Mouse (Mus musculus): Measurements from ENCODE around the gene Rbm24.
A peak's percentile ranks its signal among the peaks of the same experiment; 100 is the strongest.

Rbm24 gene

DNA sequence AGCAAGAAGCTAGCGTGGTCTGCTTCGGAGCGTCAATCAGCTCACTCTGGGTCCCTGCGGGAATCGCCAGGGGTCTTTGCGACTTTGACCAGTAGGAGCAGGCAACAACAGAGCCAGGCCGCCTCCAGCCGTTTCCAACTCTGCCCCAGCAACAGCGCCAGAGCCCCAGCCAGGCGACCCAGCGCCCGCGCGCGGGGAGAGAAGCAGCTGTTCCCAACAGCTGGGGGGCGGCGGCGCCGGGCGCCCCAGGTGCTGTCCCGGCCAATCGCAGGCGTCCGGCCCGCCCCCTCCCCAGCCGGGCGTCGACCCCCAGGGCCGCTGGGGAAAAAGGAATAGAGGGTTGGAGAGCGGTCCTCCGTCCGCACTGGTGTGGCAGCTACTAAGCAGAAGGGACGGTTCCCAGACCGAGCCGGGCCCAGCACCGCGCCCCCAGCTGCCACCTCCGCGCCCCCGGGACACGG is at the start of gene Rbm24:
Gene Rbm24, plus strand, starts transcription at position 294 of the 461 bp plus-strand sequence.
- DNase-seq (ENCODE audit: low spot score in 2 of 2): peak in 1 of 2 experiments; percentile 4

DNA sequence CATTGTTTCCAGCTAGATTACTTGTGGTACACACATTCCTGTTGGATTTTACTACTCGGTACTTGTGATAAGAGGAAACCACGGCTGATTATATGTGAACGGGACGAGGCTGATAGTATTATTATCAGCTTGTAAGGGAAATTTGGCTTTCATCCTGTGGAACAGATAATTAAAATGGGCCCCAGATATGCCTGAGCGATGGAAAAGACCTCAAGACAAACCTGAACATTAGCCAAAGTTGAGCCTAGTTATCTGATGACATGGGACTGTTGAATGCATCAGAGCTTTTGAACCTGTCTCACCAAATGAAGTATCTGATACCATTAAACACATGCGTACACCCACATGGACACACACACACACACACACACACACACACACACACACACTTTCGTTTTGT is 45.4 kb upstream of the Rbm24 start:
- DNase-seq (ENCODE audit: low spot score in 2 of 2): no peak

DNA sequence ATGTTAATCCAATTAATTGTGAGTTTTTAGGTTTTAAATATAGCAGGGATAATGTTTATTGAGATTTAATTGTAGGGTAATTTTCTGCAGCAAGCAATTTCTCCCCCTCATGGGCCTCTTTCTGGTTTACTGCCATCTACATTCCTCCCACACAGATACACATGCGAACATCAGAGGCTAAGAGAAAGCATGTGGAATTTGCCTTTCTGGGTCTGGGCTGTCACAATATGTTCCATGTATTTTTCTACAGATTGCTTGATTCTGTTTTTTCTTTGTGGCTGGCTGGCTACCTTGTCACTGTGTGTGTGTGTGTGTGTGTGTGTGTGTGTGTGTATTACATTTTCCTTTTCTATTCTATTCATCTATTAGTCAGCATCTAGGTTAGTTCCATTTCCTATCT is 42.9 kb upstream of the Rbm24 start:
- no peak for DNase-seq (ENCODE audit: low spot score in 2 of 2)

DNA sequence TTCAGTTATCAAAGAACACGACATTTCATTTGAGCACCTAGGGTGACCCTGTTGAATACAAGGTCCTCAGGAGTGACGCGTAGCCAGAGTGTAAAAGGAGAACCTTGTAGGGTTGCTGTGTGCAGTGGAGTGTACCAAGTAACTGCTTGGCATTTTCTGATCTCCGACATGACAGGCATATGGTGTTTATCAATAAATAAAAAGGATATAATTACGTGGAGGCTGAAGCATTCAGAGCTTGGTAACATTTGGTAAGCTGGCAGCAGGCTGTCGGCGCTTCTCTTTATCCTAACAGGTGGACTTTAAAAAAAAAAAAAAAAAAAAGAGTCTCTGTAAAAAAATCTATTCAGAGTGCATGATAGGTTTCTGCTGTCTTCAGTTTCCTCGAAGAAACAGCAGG is 30.8 kb upstream of the Rbm24 start:
- no peak for DNase-seq (ENCODE audit: low spot score in 2 of 2)

DNA sequence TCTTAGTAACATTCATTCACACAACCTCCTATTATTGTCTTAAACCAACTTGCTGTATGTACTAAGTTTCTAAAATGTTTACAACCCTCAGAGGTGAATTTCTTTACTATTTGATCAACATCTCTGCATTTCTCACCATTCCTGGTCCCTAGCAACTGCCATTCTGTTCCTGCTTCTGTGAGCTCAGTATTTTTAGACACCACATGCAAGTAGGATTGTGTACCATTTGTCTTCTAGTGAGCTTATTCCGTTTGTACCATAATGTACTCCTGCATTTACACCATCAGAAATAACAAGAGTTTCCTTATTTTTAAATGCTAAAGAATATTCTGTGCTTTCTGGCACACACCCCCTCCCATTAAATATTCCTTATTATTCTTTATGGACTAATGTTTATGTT is 26.6 kb upstream of the Rbm24 start:
- no peak for DNase-seq (ENCODE audit: low spot score in 2 of 2)

DNA sequence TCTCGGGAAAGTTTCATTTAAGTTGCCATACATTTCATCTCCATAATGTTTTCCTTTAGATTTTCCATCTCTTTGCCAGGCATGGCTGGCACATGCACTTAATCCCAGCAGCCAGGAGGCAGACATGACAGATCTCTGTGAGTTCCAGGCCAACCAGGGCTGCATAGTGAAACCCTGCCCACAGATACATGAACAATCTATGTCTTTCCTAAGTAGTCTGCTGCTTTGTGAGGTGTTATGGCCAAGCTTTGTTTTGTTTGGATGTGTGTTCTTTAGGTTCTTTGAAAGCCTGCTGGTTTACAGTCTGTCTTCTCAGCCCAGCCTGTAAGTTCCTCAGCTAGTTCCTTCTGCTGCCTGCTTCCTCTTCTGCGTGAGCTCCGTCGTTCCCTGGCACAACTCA is 25.3 kb upstream of the Rbm24 start:
- no peak for DNase-seq (ENCODE audit: low spot score in 2 of 2)

DNA sequence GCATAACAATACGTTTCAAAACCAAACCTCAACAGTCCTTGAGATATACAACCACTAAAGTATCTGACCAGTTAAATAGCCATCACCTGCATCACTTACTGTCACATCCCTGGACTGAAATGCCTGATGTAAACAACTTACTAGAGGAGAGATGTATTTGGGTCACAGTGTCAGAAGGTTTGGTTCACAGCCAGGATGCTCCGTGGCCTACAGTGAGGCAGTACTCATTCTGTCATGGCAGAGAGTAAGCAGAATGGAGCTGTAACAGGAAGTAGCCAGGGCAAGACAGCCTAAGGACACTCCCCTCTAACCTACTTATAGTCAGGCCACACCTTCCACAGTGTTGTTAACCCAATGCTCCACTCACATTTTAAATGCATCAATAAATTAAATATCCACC is 24.3 kb upstream of the Rbm24 start:
- no peak for DNase-seq (ENCODE audit: low spot score in 2 of 2)

DNA sequence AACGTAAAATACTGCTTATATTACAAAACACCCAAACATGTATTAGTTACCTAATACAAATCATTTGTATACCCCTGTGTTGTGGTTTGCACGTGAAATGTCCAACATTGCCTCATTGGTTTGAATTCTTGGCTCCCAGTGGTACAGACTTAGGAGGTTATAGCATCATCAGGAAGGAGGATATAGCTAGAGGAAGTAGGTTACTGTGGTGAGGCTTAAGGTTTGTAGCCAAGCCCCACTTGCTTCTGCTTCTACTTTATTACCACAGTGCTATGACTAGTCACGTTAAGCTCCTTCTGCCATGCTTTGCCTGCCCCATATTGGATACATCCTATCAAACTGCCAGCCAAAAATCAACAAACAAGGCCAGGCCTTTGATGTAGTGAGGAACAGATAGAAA is 21.0 kb upstream of the Rbm24 start:
- DNase-seq (ENCODE audit: low spot score in 2 of 2): no peak

DNA sequence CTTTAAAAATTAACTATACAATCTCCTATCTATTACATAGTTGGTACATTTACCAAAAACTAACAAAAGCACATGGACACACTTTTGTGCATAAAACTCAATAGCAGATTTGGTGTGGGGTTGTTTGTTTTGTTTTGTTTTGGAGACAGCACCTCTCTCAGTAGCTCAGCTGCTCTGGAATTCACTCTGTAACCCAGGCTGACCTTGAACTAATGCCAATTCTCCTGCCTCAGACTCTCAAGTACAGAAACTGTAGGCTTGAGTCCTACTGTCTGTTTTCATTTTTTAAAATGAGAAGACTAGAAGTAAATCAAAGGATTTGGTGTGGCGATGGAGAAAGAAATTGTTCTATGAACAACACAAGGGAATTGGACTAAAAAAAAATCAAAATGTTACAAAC is 11.1 kb upstream of the Rbm24 start:
- DNase-seq (ENCODE audit: low spot score in 2 of 2): no peak

DNA sequence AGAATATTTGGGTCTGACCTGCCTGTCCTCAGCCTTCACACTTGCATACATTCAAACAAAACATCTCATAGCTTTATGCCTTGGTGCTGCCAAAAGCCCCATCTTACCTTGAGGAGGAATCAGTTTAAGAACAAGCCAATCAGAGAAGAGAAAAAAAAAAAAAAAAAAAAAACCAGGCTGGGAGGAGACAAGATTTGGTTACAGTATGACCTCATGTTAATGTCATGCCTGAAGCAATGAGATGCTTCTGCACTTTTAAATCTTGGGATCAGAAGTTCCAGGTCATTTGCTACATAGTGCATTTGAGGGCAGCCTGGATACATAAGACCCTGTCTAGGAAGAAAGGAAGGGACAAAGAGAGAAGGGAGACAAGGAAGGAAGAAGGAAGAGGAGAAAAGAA is 6.0 kb upstream of the Rbm24 start:
- DNase-seq (ENCODE audit: low spot score in 2 of 2): no peak

DNA sequence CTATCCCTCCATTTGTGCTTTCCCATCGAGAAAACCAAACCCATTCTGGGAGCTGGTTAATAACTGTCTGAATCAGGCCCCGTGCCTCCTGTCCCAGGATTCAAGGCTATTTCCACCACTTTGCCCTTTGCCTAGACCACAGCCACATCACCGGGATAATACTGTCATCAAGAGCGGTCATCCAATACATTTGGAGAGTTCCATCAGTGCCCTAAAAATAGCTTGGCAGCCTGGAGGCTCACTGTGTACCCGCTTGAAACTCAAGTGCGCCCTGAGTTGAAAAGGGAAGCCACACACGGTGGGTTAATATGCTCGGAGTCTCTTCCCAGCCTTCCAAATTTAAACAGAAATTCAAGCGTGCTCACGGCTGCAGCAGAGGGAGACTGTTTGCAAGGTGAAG is 4.6 kb upstream of the Rbm24 start:
- no peak for DNase-seq (ENCODE audit: low spot score in 2 of 2)

DNA sequence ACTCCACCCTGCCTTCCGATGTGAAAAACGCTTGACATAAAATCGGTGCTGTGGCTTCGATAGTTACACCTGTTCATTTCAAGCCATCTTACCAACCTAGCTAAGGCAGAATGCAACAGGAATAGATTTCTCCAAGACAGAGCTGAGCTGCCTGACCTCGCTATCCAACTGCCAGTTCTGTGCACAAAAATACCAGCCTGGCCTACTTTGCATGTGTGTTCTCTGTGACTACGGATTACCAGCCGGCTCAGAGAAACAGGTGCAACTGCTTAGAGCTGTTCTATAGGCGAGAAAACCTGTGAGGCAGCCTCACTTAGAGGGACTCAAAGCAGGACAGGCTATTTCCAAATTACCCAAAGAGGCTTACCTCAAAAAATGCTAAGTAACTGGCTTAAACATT is 4.2 kb upstream of the Rbm24 start:
- DNase-seq (ENCODE audit: low spot score in 2 of 2): no peak

DNA sequence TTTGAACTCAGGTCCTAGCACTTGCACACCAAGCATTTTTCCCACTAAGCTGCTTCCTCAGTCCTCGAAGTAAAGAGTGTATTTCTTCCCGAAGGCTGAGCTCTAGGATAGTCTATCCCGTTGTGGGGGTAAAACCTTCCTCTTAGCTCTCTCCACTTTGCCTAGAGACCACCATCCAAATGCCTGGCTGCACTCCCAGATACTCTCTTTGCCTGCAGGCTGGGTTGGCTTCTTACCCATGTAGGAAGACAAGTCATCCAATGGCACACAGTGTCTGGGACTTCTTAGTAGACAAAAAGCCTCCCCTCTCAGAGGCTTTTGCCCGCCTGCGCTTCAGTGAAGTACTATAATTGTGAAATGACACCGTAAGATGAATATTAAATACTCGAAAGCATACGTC is 2.2 kb upstream of the Rbm24 start:
- DNase-seq (ENCODE audit: low spot score in 2 of 2): no peak

DNA sequence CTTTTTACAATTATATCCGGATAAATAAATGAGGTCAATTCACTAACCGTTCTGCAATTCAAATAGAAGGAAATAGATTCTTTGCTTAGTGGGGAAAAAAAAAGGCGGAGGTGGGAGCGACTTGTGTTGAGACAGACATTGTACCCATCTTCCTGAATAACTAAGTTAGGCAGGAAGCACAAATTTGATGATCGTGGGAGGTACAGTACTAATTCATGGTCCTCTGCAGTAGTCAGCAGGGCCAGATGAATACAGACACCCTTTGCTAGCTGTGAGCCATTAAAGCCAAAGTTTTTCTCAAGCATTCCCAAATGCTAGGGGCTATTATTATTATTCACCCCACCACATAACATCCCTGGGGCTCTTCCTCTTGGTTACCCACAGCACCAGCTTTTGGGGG is 640 bp upstream of the Rbm24 start:
- no peak for DNase-seq (ENCODE audit: low spot score in 2 of 2)

DNA sequence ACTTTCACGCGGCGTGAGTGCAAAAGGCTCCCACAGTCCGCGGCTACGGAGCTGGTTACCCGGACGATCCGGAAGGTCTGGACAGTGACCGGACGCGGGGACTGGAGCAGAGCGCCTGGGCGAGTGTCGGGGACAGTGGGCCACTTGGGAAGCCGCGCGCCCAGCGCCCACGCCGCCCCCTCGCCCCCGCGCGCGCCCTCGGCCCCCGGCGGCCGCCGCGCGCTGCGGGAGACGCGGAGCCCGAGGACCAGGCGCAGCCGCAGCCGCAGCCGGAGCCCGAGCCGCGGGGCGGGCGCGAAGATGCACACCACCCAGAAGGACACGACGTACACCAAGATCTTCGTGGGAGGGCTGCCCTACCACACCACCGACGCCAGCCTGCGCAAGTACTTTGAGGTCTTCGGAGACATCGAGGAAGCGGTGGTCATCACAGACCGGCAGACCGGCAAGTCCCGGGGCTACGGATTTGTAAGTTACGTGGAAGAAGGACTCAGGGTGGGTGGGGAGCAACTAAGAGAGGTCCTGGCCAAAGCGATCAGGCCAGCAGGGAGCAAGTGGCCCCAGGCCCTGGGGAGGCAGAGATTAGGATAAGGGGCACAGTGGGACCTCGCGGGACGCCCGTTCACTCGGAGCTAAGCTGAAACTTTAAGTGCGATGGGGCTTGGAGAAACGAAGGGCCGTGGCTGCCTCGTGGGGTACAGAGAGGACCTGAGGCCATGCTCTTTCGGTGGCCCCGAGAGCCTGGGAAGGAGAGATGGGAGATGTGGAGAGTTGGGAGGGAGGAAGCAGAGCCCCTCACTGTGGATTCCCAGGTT is 704 bp downstream of the Rbm24 start:
- DNase-seq (ENCODE audit: low spot score in 2 of 2): peak in 1 of 2 experiments; percentile 4

DNA sequence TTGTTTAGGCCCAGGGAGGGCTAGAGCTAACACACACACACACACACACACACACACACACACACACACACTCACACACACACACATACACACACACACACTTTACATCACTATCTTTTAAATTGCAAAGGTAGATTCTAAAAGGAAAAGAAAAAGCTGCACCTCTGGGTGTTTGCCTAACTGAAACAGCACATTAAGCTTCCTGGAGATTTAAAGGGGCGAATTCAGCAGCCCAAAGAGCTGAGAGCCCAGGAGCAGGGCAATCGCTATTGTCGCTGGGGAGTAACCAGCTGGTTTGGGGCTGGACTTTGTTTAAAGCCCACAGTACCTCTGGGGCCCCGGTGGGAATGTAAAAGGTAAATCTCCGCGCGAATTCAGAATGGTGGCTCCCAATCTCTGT is 1.4 kb downstream of the Rbm24 start:
- DNase-seq (ENCODE audit: low spot score in 2 of 2): no peak

DNA sequence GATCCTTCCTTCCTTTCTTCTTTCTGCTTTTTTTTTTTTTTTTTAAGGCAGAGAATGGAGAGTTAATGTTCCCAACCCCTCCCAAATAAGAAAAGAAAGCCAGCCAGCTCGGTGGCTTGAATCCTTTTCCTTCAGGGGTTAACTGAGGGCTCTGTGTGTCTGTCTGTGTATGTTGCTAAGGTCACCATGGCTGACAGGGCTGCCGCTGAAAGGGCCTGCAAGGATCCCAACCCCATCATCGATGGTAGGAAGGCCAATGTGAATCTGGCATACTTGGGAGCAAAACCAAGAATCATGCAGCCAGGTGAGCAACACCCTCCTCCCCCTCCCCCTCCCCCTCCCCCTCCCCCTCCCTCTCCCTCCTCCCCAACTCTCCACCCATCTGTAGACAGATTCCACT is 1.9 kb downstream of the Rbm24 start:
- DNase-seq (ENCODE audit: low spot score in 2 of 2): no peak

DNA sequence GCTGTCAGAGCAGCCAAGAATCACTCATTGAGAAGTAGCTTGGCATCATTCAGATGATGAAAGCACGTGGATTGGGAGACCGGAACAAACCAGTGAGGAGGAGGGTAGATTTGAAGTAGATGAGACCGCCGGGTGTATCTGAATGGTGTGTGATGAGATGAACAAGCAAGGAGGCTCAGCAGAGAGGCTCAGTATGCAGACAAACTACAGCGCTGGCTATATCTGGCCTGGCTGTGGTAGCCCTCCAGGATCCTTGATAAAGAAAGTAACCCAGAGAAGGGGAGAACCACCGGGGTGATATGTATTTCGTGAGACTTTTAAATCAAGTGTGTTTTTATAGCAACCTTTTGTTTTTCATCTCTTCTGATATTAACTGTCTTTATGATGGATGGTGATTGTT is 5.6 kb downstream of the Rbm24 start:
- DNase-seq (ENCODE audit: low spot score in 2 of 2): no peak

DNA sequence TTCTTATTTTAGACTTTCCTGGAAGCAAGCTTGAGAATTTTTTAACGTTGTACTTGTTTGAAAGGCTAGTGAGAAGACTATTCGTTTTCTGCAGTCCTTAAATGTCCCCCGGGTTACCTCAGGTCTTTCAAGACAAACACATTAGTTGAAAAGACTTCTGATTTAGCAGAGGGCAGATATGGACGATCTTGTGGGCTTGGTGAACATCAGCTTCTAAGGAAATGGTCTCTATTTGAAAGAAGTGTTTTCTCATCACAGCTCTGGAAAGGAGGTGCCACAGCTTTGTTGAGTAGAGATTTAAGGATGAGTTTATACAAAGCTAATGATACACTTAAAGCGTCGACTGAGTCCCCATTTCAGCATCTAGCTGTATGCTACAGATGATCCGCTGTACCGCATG is 6.1 kb downstream of the Rbm24 start:
- DNase-seq (ENCODE audit: low spot score in 2 of 2): no peak

DNA sequence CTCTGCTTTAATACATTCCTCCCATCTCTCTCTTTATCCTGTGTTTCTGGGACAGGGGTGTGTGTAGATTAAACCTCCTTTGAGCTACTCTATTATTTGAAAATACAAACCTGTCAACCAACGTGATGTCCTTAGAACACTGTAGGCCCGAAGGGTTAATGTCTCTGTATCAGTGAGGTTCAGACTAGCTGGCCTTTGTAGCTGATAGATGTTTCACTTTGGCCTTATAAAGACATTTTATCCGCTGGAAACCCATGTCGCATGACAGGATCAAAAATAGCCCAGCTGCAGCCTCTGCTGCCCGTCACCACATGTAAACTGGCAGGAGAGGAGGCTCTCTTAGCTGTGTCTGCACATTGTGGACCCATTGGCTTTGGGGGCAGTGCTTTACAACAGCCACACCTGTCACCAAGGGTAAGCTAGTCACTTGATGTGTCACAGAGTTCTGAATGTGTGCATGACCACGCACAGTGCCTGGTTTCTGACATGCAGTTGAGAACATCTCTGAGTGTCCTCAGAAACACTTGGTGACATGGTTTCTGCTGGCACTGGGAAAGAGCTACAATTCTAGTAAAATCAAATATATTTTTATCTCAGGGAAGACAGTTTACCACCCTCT is 8.5 kb downstream of the Rbm24 start:
- DNase-seq (ENCODE audit: low spot score in 2 of 2): no peak

DNA sequence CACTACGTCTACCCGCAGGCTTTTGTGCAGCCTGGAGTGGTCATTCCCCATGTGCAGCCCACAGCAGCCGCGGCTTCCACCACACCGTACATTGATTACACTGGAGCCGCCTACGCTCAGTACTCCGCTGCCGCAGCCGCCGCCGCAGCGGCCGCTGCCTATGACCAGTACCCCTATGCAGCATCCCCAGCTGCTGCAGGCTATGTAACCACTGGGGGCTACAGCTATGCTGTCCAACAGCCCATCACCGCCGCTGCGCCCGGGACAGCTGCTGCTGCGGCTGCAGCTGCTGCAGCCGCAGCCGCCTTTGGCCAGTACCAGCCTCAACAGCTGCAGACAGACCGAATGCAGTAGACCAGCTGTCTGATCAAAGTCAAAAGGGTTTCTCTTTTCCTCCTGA is 10.7 kb downstream of the Rbm24 start:
- no peak for DNase-seq (ENCODE audit: low spot score in 2 of 2)

DNA sequence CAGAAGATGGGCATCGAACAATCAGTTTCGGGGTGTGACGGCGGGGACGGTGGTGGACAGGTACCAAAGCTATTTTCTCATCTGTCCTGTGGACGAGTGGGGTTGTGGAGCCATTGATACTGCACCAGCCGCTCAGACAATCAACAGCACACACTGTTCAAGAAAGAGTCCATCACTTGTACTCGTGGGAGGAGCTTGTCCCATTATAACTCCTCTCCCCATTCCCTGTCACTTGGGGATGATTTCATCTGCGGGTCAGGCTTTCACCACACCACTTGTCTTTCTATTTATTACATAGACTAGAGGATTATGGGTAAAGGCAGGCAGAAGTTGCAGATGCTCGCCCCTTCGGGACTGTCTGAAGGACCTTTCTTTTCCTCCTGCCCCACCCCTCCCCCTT is 11.6 kb downstream of the Rbm24 start:
- no peak for DNase-seq (ENCODE audit: low spot score in 2 of 2)

DNA sequence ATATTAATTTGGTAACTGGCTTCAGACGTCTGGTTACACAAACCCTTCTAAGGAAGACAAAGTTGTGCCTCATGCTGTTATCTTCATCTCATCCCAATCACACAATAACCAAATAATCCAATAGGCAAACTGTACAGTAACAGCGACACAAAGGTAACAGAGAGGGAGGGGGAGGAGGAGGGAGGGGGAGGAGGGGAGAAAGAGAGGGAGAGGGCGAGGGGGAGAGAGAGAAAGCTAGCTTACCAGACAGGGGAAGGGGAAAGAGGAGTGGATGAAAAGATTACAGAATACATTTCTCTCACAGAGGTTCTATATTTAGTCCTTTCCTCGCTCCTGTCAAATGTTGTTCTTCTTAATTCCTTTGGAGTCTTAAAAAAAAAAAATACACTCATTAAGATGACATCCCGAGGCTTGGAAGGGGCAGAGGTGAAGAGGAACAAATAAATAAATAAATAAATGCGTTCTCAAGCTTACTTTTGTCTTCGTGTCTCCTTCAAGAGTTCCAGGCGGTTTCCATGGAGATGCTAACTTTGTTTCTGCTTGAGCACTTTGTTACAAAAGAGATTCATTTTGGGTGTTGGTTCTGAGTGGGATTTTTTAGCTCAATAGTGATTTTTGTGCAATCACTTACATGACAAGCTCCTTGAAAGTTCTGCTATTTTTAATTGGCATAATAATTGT is 15.8 kb downstream of the Rbm24 start:
- no peak for DNase-seq (ENCODE audit: low spot score in 2 of 2)

Data from natural killer cell, adult 2 months (primary cell).